Comparison of ENCODE assay signal across 16 mouse cellular contexts in genomic region chr4:84269845-84270244, GRCm38 (mm10).
"Had no signal": no experiment of that assay in that cellular context is flagged by ENCODE, and none has a peak within 500 bp of the region (broad histone marks: within the 10 kb centered on the region; RNA-seq: fewer than 3 reads in every experiment).

No protein-coding gene starts in this region.

- H3K9me3 ChIP-seq: neural tube, embryonic 13.5 days; neural tube, embryonic 15.5 days; stomach, embryonic 15.5 days had no signal

- H3K4me2 ChIP-seq: neural tube, embryonic 13.5 days; neural tube, embryonic 15.5 days; stomach, embryonic 15.5 days had no signal

- H3K4me1 ChIP-seq: neural tube, embryonic 13.5 days; neural tube, embryonic 15.5 days; stomach, embryonic 15.5 days had no signal

- H3K27ac ChIP-seq: neural tube, embryonic 13.5 days; neural tube, embryonic 15.5 days; stomach, embryonic 15.5 days; stomach, postnatal 0 days had no signal

- H3K9ac ChIP-seq: neural tube, embryonic 13.5 days; neural tube, embryonic 15.5 days; stomach, embryonic 15.5 days had no signal

- H3K4me3 ChIP-seq: neural tube, embryonic 13.5 days; neural tube, embryonic 15.5 days; stomach, embryonic 15.5 days had no signal

- H3K36me3 ChIP-seq: neural tube, embryonic 13.5 days; neural tube, embryonic 15.5 days; stomach, embryonic 15.5 days had no signal

- H3K27me3 ChIP-seq: neural tube, embryonic 13.5 days; neural tube, embryonic 15.5 days; stomach, embryonic 15.5 days had no signal

- DNase-seq: retina, postnatal 1 day; right cerebral cortex, adult 18-20 months; right cerebral cortex, postnatal 14 days; right cerebral cortex, postnatal 25 days; right cerebral cortex, postnatal 4 days; spleen, adult 18-20 months; thymus, adult 18-20 months; thymus, adult 2 months; thymus, postnatal 14 days; thymus, postnatal 25 days; thymus, postnatal 36 days; thymus, postnatal 4 days had no signal
